Mouse (Mus musculus): ENCODE results near the gene Ugp2.
"Not testable (repeated sequence)": the region's sequence is repeated elsewhere in the genome, so short reads cannot be mapped to it uniquely, and the experiment has no call there.

Ugp2 gene

GRCm38 (mm10) chr11:21337855-21338254, 33.1 kb downstream of the Ugp2 start:
- no peak for DNase-seq (ENCODE audit: low read depth, low spot score)

- peak; percentile 66 for DNase-seq (ENCODE audit: low read depth, low spot score)
These were observed 38.2 kb downstream of the Ugp2 start for GRCm38 (mm10) chr11:21332639-21333295.

GRCm38 (mm10) chr11:21328141-21328540, 42.9 kb downstream of the Ugp2 start:
- DNase-seq (ENCODE audit: low read depth, low spot score), result no peak

GRCm38 (mm10) chr11:21327486-21327885, 43.5 kb downstream of the Ugp2 start:
- no peak for DNase-seq (ENCODE audit: low read depth, low spot score)

GRCm38 (mm10) chr11:21326770-21327169, 44.2 kb downstream of the Ugp2 start:
- DNase-seq (ENCODE audit: low read depth, low spot score), result no peak

GRCm38 (mm10) chr11:21325781-21326180, 45.2 kb downstream of the Ugp2 start:
- DNase-seq (ENCODE audit: low read depth, low spot score), result no peak

GRCm38 (mm10) chr11:21322349-21322748, 48.7 kb downstream of the Ugp2 start:
- no peak for DNase-seq (ENCODE audit: low read depth, low spot score)

GRCm38 (mm10) chr11:21321577-21321976, 49.4 kb downstream of the Ugp2 start:
- DNase-seq (ENCODE audit: low read depth, low spot score), result no peak

GRCm38 (mm10) chr11:21313922-21314657, 56.9 kb downstream of the Ugp2 start:
- peak; percentile 34 for DNase-seq (ENCODE audit: low read depth, low spot score)

- DNase-seq (ENCODE audit: low read depth, low spot score), result no peak
These were observed 61.5 kb downstream of the Ugp2 start for GRCm38 (mm10) chr11:21309516-21309915.

GRCm38 (mm10) chr11:21308119-21308518, 62.9 kb downstream of the Ugp2 start:
- peak; percentile 17 for DNase-seq (ENCODE audit: low read depth, low spot score)

- DNase-seq (ENCODE audit: low read depth, low spot score), result no peak
These were observed 63.8 kb downstream of the Ugp2 start for GRCm38 (mm10) chr11:21307078-21307668.

GRCm38 (mm10) chr11:21303619-21304018, 67.4 kb downstream of the Ugp2 start:
- peak; percentile 32 for DNase-seq (ENCODE audit: low read depth, low spot score)

- peak; percentile 14 for DNase-seq (ENCODE audit: low read depth, low spot score)
These were observed 75.5 kb downstream of the Ugp2 start for GRCm38 (mm10) chr11:21295486-21295885.

GRCm38 (mm10) chr11:21288153-21288552, 82.8 kb downstream of the Ugp2 start:
- DNase-seq (ENCODE audit: low read depth, low spot score), result not testable (repeated sequence)

- DNase-seq (ENCODE audit: low read depth, low spot score), result no peak
These were observed 84.6 kb downstream of the Ugp2 start for GRCm38 (mm10) chr11:21286391-21286790.

- DNase-seq (ENCODE audit: low read depth, low spot score), result no peak
These were observed 94.8 kb downstream of the Ugp2 start for GRCm38 (mm10) chr11:21276151-21276550.

All from CD4-positive helper T cell, adult 2 months (primary cell).